Mouse (Mus musculus): ENCODE measurements around the gene Prkn.

DNA sequence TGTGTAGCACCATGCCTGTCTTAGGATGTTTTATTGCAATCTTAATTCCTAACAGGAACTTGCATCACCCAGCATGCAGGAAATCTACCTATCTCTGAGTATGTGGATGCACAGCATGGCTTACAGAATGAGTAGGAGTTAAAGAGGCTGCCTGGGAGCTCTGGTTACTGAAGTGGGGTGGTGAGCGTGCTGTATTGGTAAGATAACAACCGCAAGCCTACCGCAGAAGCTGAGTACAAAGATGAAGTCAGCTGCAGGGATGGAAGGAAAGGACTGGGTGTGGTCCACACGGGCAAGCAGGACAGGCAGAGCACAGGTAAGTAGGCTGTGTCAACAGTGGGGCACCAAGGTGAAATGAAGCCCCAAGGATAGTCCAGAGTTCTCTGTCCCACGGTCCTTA is 1196.9 kb downstream of the Prkn start:
- TF ChIP-seq CTCF (IDR thresholded peaks at IDR 0.05) (no peak), EP300 (IDR thresholded peaks at IDR 0.05; ENCODE audit: insufficient read depth, low read depth, low read length) (no peak), POLR2A (IDR thresholded peaks at IDR 0.05; ENCODE audit: insufficient read depth, low read depth, low read length) (no peak)
